Mouse (Mus musculus): ENCODE data around the gene Prr5l.

The Prr5l gene

DNA sequence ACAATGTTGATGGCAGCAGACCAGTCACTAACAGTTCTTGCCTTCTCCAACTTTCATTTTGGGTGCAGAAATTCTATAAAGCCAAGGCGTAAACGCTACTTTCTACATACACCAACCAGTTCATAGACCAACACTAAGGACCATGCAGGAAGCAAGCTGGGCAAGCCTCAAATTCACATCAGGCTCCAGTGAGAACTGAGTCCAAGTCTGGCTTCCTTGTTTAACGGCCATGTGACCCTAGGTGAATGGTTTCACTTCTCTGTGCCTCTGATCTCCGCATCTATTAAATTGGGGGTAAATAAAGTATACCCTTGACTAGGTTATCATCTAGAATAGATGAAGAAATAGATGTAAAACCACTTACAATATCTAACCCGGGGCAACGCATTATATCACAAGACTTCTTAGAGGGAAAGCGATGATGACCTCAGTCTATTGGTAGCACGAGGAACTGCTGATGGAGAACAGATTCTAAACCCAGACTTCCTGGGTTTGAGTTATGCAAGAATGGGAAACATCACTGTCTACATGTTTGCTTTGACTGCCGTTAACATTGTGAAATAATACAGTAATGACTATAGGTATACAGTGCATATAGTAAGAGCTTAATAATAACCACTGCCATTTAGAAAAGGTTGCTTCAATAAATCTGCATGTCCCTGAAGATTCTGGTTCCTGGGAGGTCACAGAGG lies 1.2 kb downstream of the Prr5l start:
- no peak for DNase-seq (ENCODE audit: low spot score)

DNA sequence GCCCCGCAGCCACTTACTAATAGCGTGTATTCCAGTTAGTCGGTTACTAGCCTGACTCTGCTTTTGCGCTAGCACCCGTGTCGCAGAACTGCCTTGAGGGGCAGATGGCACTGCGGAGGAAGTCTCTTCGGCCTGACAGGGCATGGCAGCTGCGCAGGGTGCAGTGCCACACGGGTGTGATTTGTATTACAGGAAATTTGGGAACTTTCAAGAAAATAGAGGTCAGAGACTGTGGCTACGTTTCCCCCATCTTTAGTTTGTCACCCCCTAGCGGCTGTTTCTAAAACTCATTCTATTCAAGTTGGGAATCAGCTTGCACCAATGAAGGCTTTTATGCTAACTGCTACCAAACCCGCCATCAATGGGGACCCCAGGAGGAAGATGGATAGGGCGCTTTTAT lies 11.6 kb downstream of the Prr5l start:
- peak; percentile 47 for DNase-seq (ENCODE audit: low spot score)

DNA sequence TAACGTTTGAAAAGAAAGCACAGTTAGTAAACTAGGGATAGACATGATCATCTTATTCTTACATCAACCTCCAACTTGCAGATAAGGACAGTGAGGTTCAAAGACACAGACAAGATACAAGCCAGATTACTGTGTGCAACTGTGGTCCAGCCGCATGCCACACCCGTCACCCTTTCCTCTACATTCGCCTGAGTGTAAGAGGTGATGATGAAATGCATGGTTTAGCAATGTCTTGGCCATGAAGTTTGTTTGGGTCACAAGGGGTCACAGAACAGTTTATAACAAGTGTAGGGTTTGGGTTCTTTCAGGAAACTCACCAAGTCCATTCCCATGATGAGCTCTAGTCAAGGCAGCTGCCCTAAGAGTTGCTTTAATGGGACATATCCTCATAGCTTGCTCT lies 14.1 kb downstream of the Prr5l start:
- DNase-seq (ENCODE audit: low spot score), result no peak

DNA sequence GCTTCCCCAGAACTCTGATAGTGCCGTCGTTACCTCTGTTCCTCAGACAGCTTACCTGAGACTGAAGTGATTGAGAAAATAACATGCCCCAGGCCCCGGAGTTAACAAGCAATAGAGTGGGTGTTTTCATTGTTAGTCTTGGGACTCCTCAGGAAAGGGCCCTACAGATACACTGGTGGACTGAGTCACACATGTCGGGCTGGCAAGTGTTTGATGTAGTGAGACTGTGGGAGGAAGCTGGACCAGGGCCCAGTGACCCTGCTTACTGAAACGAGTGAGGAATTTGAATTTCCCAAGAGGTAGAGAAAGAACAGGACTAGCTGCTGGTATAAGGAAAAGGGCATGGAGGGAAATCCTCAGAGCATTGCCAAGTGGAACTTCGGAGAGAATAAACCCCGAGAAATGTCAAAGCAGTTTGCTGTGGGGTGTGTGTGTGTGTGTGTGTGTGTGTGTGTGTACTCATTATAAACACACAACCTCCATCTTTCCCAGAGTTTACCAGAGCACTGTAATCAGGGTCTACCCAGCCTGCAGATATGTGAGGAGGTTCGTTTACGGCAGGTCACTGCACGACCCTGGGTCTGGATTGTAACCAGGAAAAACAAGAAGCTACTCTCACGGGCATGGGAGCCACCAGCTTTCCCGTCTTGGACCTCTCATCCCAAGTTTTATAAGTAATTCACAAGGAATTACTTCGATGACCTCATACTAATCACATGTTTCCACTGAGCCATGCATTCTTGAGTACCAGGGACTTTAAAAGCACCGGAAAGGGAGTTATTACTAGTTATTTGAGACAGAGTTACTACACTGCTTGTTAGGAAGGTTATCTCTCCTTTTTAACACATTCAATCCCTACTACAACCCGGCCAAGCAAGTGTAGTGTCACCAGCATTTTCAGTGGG lies 20.4 kb downstream of the Prr5l start:
- DNase-seq (ENCODE audit: low spot score), result no peak

DNA sequence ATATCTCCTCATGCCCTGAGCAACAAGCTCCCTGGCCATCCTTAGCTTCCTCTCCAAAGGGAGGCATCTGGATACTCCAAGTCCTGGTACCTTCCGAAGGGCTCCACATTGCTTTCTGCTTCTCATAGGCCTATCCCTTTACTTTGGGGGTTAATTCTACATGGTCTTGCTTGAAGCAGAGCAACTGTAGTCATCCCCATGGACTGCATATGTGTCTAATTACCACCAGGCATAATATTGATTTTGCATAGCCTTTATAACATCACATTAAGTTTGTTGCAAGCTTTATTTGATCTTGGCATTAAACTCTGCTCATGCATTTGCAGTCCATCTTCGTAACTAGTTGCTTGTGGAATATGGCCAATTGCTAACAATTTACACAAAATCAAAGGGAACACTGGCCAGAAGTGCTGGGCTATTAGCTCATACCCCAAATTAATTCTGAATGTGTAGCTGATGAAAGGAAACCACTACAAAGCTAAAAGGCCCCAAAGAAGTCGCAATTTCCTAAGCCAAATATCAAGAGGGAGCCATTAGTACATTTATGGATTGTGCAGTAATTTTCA lies 21.8 kb downstream of the Prr5l start:
- no peak for DNase-seq (ENCODE audit: low spot score)

DNA sequence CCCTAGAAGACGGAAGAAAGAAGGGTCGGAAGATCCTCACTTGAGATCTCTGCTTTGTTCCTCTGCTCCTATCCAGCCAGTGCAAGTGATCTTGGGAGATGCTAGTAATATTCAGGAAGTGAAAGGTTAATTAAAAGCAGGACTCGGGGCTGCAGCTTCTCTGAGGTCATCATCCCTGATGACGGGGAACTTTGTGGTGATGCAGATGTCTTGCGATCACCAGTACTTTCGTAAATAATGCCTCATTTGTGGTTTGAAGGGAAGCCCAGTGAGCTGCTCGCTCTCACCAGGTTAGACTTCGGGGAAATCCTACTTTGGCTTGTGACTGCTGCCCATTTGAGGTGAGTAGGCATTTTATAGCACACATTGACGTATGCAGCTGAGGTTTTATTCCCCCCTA lies 26.7 kb downstream of the Prr5l start:
- DNase-seq (ENCODE audit: low spot score), result no peak

DNA sequence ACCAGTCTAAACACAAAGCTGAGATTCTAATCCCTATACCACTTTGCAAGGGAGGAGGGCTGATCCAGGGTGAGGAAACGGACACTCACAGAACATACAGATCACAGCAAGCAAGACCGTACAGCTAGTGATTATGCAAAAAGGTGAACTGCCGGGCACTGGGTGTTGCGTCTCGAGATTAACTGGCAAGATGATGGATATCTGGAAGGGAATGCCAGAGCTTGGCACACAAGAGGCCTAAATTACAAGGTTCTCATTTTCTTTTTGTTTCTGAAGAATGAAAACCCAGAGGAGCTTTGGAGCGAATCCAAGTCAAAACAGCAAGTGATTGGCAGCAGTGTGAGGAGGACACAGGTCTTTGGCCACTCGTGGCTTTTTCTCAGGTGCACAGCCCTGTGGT lies 28.0 kb downstream of the Prr5l start:
- DNase-seq (ENCODE audit: low spot score), result no peak

DNA sequence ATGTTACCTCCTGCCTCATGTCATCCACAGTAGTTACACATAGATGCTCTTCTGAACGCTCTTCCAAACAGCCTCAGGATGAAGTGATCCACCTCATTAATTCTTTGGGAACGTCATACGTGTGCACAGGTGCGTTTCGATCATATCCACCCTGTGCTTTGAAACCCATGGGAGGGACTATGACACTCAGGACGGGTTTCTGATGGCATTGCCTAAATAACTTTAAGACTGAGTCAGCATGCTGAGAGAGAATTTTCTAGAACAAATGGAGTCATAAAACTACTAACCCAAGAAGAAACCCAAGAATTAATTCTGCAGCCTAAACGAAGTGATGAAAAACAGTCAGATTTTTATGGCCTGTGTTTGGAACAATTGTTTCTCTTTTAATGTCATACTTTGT lies 40.1 kb downstream of the Prr5l start:
- no peak for DNase-seq (ENCODE audit: low spot score)

DNA sequence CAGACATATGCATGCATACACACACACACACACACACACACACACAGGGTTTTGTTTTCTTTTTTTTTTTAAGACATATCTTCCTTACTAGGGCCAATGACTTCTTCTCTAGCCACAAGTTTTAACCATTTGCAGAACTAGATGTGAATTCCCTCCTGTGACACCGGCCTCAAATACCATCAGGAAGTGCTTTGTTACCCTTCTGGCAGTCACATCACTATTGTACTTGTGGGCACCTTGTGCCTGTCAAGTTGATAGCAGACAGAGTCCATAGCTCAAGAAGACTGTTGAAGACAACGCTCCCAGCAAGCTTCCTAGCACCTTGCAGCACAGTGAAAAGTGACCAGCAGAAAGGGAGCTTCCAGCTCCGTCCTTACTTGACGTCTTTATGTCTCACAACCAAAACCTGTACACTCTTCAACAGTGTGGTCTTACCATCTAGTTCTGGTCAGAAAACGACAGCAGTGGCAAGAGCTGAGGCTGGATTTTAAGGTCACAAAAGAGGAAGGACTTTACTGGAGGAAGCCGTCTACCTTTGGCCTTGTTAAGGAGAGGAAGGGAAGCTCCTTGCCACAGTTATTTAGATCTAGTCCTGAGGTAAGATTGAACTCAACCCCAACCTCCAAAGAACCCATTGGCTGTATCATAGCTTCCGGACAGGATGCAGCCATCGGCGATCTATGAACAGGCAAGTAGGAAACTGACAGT lies 47.9 kb downstream of the Prr5l start:
- no peak for DNase-seq (ENCODE audit: low spot score)

DNA sequence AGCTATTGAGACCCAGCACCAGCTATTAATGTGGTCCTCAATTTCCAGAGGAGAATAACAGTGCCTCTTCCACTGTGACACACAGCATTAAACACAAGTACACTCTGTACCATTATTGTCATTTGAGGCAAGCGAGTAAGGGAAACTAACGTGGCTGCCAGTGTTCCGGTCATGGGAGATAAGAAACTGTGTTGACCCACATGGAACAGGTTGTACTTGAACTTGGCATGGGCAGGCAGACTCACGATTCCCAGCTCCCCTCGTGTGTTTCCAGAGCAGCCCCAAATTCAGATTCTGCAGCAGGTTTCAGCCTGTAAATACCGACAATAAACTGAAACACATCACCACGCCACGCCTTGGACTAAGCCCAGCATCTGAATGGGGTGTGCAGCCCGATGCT lies 50.5 kb downstream of the Prr5l start:
- no peak for DNase-seq (ENCODE audit: low spot score)

DNA sequence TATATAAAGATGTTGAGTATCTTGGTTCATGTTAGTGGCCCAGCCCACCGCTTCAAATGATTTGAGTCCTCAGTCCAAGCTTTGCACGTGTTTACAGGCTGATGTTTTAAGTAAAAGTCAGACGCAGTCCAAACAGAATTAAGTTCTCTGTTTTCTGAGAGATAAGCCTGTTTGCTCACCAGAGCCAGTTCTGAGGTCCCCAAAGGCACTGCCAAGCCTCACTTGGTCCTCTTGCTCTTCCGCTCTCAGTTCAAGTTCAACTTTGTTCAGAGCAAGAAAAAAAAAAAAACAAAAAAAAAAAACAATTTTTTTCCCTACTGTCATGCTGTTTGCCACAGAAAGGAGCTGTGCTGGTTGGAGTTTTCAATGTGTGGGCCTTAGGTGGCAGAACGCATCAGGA lies 51.0 kb downstream of the Prr5l start:
- no peak for DNase-seq (ENCODE audit: low spot score)

DNA sequence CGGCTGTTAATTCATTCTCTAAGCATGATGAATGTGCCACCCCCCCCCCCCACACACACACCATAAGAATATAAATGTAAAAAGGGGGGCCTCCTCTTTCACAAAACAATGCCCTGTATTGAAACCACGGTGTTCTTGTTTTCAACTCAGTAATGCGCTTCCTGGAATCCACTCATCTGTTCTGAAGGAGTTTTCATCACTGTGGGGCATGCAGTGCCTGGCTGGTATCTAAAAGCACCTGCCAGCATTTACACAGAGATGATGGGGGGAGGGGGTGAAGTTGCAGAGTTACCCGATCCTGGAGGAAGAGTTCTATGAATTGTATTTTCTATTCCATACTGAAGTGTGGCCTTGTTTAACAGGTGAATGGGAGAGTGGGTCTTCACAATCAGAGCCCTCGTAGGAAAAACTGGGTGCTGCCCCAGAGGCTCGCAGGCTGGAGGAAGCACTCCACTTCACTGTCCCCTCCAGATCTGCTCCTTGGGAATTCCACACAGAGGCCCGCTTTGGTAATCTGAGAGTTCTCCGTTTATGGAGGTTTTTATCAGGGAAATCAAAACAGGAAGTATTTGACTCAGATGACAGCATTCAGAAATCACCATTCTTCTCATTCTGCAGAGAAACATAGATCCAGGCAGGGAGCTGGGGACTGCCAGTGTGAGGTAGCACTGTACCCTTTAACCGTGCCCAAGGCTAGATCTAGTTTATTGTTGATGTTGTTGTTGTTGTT lies 52.5 kb downstream of the Prr5l start:
- no peak for DNase-seq (ENCODE audit: low spot score)

DNA sequence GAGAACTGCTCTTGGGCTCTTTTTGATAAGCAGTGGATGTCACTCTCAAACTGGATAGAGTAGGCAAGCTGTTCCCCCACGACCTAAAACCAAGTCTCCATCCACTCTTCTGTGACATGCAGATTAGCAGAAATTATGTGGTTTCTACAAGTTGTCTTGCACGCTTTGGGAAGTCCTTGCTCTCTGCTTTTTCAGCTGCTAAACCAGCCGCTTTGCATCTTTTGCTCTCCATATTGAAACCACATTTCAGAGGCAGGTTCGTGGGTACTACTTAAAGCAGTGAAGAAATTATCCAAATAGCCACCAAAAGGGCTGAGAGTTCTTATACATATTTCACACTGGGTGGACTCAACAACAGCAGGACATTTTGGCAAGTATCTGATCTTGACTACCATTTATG lies 53.8 kb downstream of the Prr5l start:
- DNase-seq (ENCODE audit: low spot score), result no peak

DNA sequence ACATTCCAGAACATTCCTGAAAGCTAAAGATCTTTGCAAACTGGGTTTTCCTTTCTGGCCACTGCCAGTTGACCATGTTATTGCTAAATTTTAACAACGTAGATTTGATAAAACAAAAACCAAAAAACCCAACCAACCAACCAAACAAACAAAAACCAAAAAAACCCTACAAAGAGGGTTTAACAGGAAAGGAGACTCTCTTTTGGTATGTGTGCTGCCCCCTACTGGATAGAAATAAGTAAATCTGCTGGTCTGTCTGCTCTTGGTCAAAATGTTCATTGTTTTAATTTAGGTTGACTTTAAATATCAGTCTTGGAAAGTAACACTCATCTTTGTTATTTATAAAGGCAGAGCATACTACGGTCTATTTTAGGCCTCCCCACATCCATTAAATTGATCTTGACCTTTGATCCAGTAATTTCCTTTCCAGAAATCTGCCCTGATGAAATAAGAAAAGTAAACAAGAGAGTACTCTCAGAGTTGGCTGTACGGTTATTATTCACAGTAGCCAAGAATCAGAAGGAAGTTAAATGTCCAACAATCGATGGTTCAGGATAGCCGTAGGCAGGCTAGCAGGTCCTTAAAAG lies 54.7 kb downstream of the Prr5l start:
- DNase-seq (ENCODE audit: low spot score), result no peak

DNA sequence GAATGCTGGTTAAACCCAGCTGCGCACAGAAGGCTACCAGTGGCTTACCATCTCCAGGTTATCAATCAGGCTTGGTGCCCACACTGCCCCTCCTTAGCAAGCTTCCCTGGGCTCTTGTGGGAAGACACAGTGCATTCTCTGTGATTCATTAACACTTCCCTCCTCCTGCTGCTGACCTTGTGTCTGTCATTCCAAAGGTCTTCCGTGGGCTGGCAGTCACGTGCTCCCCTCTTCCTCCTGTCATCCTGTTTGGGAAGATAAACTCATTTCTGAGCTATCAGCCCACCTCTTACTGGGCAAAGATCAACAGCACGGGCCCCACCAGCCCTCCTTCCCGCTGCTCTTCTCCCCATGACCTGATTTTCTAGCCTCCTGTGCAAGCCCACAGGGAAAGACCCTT lies 55.2 kb downstream of the Prr5l start:
- no peak for DNase-seq (ENCODE audit: low spot score)

DNA sequence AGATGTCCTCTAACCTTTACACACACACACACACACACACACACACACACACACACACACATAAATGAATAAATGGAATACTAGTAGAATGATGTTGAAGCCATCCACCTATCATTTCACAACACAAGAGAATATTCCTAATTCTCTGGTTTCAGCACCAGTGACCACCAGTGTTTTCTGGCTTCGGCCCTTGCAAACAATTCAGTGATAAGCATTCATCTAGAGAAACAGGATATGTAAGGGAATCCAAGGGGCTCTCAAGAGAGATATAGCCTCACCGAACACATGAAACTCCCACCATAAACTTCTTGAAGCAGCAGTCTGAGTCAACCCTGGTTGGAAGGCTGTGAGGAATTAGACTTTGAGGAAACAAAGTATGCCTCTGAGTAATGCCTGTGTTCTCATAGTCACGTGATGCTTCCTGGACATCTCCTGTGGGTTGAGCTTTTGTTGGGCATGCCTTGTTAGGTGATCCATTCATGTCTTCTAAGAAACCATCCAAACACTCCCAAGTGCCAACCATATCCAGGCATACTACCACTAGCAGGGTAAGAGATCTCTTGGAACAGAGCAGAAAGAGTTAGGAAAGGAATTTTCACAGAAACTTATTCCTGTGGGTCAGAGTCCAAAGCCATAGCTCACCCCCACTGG lies 55.8 kb downstream of the Prr5l start:
- no peak for DNase-seq (ENCODE audit: low spot score)

DNA sequence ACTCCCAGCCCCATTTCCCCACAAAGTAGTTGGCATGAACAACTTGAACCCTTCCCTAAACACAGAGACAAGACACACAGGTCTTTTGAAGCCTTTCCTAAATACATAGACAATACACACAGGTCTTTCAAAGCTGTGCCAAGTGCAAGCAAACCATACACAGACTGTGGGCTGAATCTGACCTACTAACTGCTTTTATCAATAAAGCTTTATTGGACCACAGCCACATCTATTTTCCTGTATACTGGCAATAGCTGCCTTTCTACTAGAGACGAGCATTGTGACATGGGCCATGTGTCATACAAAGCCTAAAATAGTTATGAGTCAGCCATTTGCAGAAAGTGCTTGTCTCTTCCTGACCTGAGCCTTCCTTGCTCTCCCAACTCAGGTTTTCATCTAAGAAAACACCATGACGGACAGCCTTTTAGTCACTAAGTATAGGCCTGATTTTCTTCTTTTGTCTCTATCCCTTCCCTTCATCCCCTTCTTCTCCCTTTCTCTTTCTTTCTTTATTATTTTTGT lies 56.6 kb downstream of the Prr5l start:
- DNase-seq (ENCODE audit: low spot score), result no peak

DNA sequence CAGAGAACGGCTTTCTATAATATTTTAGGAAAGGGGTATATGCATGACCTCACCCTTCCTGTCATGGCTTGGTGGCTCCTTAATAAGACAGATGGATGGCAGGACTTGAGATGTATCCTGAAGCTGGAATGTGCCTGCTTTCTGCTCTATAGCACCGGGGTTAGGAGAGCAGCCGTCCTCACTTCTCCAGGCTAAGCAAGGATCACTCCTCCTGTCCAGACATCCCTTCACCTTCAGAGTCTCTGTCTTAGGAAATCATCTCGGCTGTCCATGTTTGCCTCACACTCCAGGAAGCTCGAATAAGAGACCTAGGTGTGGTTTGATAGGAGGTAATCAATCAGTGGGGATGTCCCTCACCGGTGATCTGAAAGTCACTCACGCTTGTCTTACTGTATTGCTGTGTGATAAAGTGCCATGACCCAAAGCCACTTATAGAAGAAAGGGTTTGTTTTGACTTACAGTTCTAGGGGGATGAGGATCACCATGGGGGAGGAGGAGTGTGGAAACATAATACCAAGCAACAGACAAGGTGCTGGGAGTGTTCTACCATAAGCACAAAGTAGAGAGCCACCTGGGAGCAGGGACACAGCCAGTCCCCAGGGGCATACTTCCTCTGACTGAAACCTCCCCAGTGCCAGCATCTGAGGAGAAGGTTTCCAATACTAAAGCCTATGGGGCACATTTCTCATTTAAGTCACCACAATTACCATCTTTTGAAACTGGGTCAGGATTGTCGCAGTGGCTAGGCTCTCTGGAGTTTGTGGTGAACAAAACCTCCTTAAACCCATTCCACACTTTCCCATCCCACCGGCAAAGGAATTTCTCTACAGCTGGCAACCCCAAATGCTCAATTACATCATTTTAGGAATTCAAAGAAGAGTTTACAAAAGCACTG lies 57.4 kb downstream of the Prr5l start:
- DNase-seq (ENCODE audit: low spot score), result no peak

DNA sequence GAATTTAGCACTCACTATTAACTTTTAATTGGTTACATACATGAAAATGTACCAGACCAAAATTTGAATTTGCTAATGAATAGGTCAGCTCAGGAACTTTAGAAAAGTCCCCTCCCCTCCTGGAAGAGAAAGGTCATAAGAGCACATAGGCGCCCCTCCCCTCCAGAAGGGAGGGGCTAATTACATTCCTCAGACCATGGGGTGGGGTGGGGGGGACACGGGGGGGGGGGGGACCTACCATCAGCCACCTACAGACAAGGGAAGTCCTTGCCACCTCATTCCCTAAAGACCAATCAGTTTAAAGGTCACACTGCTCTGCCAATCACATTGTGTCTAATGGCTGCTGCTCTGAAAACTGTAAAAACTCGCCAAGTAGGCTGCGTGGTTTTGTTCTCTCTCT lies 59.0 kb downstream of the Prr5l start:
- no peak for DNase-seq (ENCODE audit: low spot score)

DNA sequence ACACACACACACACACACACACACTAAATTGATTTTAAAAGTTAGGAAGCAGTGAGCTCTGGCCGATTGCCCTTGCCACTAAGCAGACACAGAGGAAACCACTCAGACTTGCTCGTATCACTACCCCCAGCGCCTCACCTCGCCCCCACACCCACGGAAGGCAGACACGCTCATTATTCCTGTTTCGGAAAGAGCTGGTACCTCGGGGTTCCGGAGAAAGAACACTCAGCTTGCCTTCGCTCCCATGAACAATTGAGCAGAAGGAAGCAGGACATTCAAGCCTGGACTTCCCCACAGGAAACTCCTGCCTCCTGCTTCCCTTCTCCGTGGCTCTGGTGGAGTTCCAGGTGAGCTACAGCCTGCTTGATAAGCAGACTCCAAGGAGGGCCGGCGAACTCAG lies 60.0 kb downstream of the Prr5l start:
- DNase-seq (ENCODE audit: low spot score), result no peak

Measured in layer of hippocampus, adult 11-12 months (tissue).